Mouse (Mus musculus): ENCODE data around the gene Edem1.
A peak's percentile ranks its signal among the peaks of the same experiment; 100 is the strongest.

Gene Edem1

DNA sequence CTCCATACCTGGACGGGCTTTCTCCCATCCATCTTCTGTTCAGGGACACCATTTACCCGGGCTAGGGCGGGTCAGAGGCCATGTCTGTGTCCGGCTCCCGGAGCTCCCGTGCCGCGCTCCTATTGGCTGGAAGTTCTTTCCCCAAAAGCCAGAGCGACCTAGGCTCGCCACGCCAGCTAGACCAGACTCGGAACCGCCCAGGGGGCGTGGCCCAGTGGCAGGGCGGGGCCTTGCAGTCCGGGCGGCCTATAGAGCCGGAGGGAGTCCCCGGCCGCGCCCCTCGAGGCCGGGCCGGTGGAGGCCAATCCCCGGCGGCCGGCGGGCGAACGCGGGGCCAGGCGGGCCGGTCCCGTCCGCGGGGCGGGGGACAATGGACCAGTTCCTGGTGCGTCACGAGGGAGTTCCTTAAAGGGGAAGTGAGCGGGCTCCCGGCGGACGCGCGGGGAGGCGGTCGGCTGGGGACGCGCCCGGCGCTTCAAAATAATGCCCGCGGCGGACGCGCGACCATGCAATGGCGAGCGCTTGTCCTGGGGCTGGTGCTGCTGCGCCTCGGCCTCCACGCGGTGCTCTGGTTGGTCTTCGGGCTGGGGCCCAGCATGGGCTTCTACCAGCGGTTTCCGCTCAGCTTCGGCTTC, at the start of gene Edem1:
Gene Edem1 (plus strand): TSS at position 408 of the 635 bp plus-strand sequence.
- peak; percentile 98 to 99 for DNase-seq (ENCODE audit: low spot score in 2 of 2)

DNA sequence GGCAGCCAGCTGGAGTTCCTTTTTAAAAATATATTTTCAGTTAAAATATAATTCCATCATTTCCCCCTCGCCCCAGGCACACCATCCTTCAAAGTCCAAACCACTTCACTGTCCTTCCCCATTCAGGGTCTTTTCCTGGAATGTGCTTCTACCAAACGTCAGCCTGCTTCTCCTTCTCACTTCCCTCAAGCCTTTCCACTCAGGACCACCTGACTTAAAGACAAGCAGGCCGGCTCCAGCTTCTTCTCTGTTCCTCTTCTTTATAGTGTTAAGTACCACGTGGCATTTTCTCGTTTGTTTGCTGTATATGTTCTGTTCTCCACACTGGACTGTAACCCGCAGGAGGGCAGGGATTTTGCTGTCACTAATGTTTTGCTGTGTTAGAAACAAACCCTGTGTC, 46.6 kb upstream of the Edem1 start:
- DNase-seq (ENCODE audit: low spot score in 2 of 2) = no peak

DNA sequence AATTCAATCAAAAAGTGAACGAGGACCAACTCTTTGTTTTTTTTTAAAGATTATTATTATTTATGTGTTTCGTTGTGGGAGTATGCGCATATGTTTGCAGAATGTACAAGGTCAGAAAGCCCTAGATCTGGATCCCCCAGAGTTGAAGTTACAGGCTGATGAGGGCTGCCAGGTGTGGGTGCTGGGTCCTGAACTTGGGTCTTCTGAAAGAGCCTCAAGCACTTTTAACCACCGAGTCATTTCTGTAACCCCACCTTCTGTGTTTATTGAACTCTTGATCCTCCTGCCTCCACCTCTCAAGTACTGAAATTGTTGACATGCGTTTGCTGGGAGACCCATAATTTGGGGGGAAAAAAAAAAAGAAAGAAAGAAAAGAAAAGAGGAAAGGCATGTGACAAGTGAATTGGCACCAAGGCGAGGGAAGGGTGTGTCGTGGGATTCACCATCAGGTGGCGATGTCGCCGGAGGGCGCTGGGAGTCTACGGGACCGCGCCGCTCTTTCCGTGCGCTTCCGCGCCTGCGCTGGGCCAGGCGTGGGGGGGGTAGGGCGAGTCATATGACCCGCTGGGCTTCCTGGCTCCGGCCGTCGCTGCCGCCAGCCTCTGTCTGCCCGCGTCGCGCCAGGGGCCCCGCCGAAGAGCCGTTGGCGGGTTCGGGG, 45.8 kb upstream of the Edem1 start, which contains the start of gene Arl8b:
Gene Arl8b (plus strand): TSS at position 574 of the 658 bp plus-strand sequence.
- DNase-seq (ENCODE audit: low spot score in 2 of 2) = peak; percentile 92 to 96

DNA sequence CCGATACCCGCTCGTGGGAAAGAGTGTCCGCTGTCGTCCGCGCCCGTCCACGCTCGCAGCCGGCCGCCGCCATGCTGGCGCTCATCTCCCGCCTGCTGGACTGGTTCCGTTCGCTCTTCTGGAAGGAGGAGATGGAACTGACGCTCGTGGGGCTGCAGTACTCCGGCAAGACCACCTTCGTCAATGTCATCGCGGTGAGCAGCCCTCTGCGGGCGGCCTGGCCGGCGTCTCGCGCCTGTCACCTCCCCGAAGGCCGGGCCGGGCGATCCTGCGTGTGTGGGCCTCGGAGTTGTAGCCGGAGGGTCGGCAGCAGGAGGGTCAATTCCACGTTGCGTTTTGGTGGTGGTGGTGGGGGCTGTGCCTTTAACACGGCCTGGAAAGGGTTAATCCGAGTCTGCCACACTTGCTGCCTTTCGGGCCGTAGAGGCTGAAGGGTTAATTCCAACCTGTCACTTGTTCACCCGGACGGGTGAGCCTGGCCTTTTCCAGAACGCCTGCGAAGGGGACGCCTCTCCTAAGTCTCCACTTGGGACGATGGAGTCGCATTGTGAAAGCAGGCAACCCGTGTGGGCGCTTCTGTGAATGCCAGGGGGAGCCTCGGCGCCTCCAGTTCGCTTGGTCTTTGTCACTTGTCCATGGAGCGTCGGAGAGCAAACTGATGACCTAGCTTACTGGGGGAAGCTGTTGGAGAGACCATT, 45.1 kb upstream of the Edem1 start:
- DNase-seq (ENCODE audit: low spot score in 2 of 2) = peak in 1 of 2 experiments; percentile 26

DNA sequence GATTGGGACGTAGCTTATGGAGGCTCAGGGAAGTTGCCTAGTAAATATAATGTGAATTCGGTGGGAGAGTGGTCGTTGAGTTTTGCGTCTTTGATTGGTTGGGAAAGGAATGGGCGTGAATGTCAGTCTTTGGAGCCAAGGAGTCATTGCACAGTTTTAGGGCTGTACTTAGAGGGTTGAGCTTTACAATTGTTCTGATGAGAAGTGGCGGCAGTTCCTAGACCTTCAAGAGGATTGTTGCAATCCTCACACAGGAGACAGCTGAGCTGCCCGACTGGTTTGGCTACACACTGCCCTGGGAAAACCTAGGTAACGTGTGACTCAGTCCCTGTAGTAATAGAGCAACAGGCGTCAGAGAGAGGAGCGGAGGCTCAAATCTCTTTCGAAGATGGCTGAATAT, 44.4 kb upstream of the Edem1 start:
- DNase-seq (ENCODE audit: low spot score in 2 of 2) = no peak

DNA sequence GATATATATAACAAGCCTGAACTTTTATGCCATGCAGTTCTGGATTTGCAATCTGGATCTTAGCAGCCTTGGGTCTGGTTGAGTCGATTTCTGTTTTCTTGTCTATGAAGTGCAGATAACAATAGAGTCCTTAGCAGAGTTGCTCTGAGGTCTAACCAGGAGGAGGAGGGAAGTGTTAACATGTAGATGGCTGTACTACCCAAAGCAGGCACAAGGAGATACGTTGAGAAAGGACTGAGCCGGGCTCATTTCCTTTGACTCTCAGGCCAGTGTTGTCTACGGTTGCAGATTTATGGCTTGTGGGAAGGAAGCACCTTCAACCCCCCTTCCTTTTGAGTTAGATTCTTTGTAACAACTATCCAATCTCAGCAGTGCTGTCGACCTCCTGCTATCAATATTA, 43.6 kb upstream of the Edem1 start:
- DNase-seq (ENCODE audit: low spot score in 2 of 2) = no peak

DNA sequence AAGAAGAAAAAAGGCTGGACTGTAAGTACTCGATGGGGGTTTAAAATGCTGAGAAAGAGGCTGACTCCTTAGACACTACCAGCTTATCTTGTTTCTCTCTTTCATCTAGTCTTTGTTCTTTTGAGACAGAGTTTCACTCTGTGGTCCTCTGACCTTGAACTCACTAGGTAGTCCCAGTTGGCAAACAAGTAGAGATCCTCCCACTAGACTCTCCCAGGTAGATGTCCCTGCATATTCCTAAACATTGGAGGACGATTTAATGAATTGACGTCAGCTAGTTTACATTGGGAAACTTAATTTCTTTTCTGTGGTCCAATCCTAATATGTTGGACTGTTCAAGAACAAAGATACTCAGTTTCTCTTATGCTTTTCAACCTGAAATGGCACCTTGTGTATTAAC, 42.9 kb upstream of the Edem1 start:
- DNase-seq (ENCODE audit: low spot score in 2 of 2) = no peak

DNA sequence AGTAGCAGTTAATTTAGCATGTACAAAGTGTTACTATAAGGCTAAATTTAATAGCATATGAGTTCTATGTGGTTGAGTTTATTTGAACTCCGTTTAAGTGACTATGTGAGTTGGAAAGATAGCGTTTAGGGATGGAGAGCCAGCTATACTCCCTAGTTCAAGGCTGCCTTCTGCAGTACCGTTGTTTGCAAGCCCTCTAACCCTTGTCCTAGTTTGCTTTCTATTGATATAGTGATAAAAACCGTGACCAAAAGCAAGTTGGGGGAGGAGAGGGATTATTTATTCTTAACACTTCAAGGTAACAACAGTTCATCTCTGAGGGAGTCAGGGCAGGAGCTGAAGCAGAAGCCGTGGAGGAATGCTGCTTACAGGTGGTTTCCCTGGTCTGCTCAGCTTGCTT, 36.9 kb upstream of the Edem1 start:
- DNase-seq (ENCODE audit: low spot score in 2 of 2) = no peak

DNA sequence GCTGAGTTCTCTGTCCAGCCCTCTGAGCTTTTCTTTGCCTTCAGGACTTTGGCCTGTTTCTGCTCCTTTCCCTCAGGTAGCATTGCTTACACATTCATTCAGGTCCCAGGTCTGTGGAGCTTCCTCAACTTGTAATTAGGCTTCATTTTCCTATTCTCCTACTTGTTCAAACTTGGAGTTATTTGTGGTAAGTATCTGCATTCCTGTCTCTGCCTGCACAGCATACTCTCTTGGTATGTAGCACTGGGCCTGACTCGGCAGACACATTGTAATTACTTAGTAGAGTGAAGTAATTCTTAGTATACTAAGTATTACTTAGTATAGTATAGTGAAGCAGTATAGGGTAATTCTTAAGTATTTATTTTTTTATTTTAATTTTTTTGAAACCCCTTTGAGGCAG, 32.5 kb upstream of the Edem1 start:
- no peak for DNase-seq (ENCODE audit: low spot score in 2 of 2)

DNA sequence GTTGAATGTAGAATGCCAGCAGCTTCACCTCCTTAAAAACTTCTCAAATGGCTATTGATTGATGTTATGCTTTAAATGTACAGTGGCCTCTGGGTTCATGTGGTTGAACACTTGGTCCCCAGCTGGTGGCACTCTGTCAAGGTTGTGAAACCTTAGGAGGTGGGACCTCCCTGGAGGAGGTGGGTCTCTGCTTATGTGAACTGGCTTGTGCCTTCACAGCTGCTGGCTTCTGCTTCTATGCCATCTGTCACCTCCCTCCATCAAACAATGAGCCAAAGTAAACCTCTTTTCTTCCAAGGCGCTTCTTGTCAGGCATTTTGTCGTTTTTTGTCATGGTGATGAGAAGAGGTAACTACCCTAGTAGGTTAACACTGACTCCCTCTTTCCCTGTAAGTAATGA, 31.7 kb upstream of the Edem1 start:
- DNase-seq (ENCODE audit: low spot score in 2 of 2) = no peak

DNA sequence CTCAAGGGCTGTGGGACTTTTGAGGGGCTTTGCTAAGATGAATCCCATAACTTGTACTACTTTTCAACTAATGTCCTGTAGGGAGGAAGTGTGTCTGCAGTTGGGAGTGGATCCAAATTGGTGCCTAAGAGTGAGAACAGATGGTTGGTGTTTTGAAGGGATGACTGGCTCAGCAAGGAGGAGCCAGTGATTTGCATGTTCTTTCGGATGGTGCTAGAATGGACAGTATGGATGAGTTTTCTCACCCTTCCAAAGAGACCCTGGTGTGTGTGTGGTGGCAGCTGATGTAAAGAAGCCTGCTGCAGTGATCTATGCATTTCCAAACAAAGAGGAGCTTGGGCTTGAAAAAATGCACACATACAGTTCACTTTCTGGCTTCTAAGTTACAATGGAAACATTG, 23.2 kb upstream of the Edem1 start:
- no peak for DNase-seq (ENCODE audit: low spot score in 2 of 2)

DNA sequence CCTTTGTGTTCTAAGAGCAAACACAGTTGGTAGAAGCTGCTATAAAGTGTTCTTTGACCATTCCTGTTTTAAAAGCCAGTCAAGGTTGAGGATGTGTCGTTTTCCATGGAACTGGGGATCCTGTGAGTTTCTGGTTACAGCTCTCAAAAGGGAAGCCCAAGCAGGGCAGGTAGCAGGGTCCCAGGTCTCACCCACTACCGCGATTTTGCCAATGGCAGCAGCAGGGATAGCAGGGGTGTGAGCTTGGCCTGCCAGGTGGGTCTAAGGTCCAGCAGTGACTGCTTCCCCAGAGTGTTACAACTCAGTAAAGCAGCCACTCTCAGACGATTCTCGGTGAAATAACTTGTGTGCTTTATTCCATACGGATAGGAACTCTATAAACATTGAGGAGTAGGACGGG, 22.6 kb upstream of the Edem1 start:
- DNase-seq (ENCODE audit: low spot score in 2 of 2) = no peak

DNA sequence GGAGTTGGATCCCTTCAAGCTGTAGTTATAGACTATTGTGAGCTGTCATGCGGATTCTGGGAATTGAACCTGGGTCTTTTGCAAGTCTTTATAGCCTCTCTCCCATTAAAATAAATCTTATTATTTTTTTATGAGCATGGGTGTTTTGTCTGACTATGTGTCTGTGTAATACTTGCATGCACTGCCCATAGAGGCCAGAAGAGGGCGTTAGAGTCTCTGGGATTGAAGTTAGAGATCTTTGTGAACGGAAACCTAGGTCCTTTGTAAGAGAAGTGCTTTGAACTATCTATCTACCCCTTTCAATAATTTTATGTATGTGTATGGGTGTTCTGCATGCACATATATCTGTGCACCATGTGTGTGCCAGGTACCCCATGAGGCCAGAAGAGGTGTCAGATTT, 21.0 kb upstream of the Edem1 start:
- DNase-seq (ENCODE audit: low spot score in 2 of 2) = no peak

DNA sequence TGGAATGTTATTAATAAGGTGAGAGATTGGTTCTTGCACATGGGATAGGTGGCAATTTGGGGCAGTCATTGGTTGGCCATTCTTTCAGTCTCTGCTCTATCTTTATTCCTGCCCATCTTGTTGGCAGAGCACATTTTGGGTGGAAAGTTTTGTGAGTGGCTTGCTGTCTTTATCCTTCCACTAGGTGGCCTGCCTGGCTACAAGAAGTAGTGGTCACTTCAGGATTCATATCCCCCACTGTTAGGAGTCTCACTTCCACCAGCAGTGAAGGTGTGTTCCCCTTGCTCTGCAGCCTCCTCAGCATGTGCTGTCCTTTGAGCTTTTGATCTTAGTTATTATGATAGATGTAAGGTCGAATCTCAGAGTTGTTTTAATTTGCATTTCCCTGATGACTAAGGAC, 19.7 kb upstream of the Edem1 start:
- no peak for DNase-seq (ENCODE audit: low spot score in 2 of 2)

DNA sequence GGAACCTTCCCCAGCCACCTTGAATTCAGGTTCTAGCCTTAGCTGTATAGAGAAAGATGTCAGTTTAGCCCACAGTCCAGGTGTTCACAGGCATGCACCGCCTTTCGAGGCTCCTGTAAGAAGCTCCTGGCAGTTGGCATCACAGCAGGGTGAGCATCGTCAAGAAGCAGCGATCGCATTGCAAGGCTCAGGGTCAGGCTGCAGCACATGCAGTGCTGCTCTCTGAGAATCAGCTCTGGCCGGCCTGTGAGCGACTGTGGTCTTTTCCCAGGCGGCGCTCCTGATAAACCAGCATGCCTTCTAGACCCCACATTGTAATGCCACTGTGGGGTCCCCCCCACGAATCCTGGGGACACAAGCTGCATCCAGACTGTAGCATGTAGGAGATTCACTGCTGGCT, 18.2 kb upstream of the Edem1 start:
- no peak for DNase-seq (ENCODE audit: low spot score in 2 of 2)

DNA sequence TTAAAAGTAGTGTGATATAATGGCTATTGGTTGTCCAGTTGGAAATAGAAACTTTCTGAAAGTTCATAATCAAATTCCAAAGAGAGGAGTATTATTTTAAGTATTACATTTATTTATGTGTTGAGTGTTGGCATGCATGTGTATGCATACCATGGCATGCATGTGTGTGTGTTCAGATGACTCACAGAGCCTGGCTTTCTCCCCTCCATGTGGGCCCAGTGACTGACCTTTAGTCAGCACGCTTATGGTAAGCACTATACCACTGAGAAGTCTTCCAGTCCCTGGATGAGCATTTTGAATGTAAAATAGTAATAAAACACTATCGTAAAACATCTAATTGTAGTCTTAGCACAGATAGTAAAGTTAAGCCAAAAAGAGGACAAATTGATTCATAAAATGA, 16.3 kb upstream of the Edem1 start:
- no peak for DNase-seq (ENCODE audit: low spot score in 2 of 2)

DNA sequence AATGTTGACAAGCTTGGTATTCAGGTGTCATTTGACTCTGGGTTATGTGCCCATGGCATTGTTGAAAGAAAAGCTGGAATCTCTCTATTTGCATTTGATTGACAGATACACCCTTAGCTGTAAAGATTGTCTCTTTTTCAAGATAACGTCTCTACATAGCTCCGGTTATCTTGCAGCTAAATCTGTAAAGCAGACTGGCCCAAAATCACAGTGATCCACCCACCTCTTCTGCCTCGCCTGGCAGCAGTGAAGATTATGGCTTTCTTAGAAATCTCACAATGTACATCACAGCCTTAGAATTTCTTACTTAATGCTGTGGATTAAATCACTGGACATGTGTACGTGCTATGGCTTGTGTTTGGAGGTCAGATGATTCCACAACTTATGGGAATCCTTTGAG, 10.9 kb upstream of the Edem1 start:
- DNase-seq (ENCODE audit: low spot score in 2 of 2) = no peak

DNA sequence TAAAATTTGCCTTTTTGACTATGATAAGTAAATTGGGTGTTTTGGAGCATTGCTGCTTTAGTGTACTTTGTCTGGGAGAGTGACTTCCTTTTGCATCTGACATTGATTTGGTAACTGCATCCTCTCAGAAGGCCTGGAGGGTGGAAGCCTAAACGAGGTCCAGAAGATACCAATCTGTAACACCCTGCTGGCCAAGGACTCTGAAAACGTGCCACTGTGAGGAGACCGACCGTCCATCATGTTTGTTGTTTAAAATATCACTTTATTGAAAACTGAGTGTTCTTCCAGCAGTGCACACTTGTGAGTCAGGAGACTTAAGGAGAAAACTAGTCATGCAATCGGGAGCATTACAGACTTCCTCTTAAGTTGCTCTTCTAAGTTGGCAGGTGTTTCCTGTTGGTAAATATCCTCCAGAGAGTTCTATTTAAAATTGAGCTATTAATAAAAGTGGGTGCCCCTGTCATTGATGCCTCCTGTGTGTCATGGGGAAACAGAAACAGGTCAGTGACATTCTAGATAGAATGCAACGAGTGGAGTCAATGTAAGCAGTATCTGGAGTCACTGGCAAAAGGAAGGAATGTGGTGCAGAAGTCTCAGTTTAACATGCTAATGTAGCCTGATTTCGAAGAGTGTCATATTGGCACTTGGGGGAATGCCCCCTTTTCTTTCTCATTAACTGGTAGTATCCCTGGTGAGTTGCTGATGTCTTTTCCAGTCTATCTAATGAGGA, 3.5 kb upstream of the Edem1 start:
- DNase-seq (ENCODE audit: low spot score in 2 of 2) = no peak

DNA sequence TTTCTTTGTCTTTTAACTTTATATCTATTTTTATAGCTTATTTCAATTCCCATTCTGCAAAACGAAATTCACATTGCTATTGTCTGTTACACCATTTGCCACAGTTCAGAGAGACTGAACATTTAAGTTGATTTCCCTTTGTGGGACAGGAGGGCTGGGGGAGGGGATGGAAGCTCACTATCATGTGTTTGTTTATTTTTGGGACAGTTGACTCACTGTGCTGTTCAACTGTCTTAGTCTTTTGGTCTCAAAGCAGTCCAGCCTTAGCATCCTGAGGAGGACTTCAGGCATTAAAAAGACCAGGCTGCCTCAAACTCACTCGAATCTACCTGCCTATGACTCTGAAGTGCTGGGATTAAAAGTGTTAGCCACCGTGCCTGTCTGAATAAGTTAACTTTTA, 2.4 kb upstream of the Edem1 start:
- DNase-seq (ENCODE audit: low spot score in 2 of 2) = no peak

DNA sequence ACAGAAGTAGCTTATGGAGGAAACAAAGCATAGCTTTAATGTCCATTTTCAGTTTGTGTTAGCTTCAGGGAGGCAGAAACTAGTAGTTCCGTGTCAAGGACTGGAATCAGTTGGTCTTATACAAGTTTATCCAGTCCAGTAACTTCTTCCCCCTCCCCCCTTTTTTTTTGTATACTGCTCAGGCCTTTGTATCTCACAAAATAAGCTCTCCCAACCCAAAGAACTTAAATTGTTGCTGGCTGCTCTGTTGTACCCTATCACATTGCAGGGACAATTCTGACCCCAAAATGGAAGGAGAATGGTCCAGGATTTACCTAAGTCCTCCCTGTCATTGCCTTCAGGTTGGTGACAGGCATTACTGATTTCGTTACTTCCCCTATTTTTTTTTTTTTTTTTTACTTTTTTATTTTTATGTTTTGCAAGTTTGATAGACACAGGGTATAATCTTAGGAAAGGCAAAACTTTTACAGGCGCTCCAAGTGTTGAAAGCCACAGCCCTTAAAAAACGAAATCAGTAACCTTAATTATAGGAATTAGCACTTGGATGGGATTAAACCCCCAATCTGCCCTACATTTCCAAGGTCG, 1.0 kb upstream of the Edem1 start:
- DNase-seq (ENCODE audit: low spot score in 2 of 2) = no peak

DNA sequence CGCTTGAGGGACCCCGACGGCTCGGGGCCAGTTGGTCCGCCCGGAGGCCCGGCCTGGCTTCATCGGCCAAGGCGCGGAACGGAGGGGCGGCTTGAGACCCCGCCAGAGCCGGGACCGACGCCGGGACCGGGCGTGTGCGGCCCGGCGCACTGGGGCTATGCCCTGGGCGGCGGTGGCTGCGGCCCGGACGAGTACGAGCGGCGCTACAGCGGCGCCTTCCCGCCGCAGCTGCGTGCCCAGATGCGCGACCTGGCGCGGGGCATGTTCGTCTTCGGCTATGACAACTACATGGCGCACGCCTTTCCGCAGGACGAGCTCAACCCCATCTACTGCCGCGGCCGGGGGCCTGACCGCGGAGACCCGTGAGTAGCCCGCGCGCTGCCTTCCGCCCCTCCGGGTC, 431 bp downstream of the Edem1 start:
- DNase-seq (ENCODE audit: low spot score in 2 of 2) = no peak
